15 mouse cellular contexts compared by ENCODE assay signal in the genomic region with DNA sequence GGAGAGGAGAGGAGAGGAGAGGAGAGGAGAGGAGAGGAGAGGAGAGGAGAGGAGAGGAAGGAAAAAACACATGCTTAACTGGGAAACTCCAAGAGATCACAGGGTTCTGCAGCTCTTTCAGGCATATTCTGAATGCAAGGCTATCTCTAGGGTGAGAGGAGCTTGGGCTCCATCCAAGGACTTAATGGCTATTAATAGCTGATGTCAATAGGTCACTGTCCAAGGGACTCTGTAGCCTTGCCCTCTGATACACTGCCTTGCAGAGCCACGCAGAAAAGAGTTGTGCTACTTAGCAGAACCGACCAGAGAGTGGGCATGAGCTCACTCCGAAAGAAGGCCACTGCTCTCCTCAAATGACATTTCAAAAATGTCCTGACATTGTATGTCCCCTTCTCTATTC.
DNase-seq lines count a peak whose midpoint lies in the region; ATAC-seq and TF ChIP-seq lines count a peak whose summit lies in the region.
"Had no signal": no experiment of that assay in that cellular context is flagged by ENCODE, and none has a peak within 500 bp of the region (broad histone marks: within the 10 kb centered on the region; RNA-seq: fewer than 3 reads in every experiment).

No protein-coding gene starts in this region.

- no peak overlapping the region for H3K4me2 ChIP-seq in lung, postnatal 0 days (replicated peaks; ENCODE audit: low read depth, low read length)
- H3K4me2 ChIP-seq in heart, embryonic 14.5 days (ENCODE audit: low read length), result no peak overlapping the region
- H3K4me2 ChIP-seq: forebrain, embryonic 13.5 days; liver, embryonic 13.5 days; midbrain, embryonic 15.5 days; neural tube, embryonic 12.5 days had no signal

- 39% methylated on average over 3 of the region's 3 CpGs for WGBS in lung, postnatal 0 days
- 15% methylated on average over 3 of the region's 3 CpGs for WGBS in heart, embryonic 14.5 days

- no peak for ATAC-seq in lung, postnatal 0 days
- ATAC-seq in heart, embryonic 14.5 days (ENCODE audit: insufficient number of reproducible peaks, insufficient read depth, low FRiP score, low read depth), result no peak
- ATAC-seq: forebrain, embryonic 13.5 days; midbrain, embryonic 15.5 days had no signal

- no peak for TF ChIP-seq CTCF in gastrocnemius, adult 2 months (IDR thresholded peaks at IDR 0.05)
- TF ChIP-seq CTCF in lung, postnatal 0 days (IDR thresholded peaks at IDR 0.05), result no peak

- H3K36me3 ChIP-seq in lung, postnatal 0 days (ENCODE audit: insufficient read depth, low read length), result no peaks in the 10 kb centered on the region
- no peaks in the 10 kb centered on the region for H3K36me3 ChIP-seq in heart, embryonic 14.5 days (ENCODE audit: control insufficient read depth, insufficient read depth, low read length)
- H3K36me3 ChIP-seq: liver, embryonic 13.5 days; midbrain, embryonic 15.5 days; neural tube, embryonic 12.5 days had no signal

- H3K4me3 ChIP-seq in gastrocnemius, adult 2 months, result no peak overlapping the region
- no peak overlapping the region for H3K4me3 ChIP-seq in lung, postnatal 0 days (ENCODE audit: low read depth, low read length)
- no peak overlapping the region for H3K4me3 ChIP-seq in heart, embryonic 14.5 days (ENCODE audit: control insufficient read depth in 1 of 2, insufficient read depth in 1 of 2, low read depth in 1 of 2, low read length in 2 of 2)
- H3K4me3 ChIP-seq: forebrain, embryonic 13.5 days; liver, embryonic 13.5 days; midbrain, embryonic 15.5 days; neural tube, embryonic 12.5 days had no signal

- no peaks in the 10 kb centered on the region for H3K27me3 ChIP-seq in lung, postnatal 0 days (replicated peaks; ENCODE audit: insufficient read depth, low read length)
- H3K27me3 ChIP-seq in heart, embryonic 14.5 days (ENCODE audit: control insufficient read depth, insufficient read depth, low read length), result no peaks in the 10 kb centered on the region
- H3K27me3 ChIP-seq: forebrain, embryonic 13.5 days; liver, embryonic 13.5 days; midbrain, embryonic 15.5 days; neural tube, embryonic 12.5 days had no signal

- H3K4me1 ChIP-seq in lung, postnatal 0 days (ENCODE audit: insufficient read depth, low read depth, low read length), result no peaks in the 10 kb centered on the region; the same call in 1 of the 2 replicates
- peaks cover 15 to 18% of the 10 kb centered on the region in 2 experiments for H3K4me1 ChIP-seq in heart, embryonic 14.5 days (ENCODE audit: control insufficient read depth in 2 of 2, insufficient read depth in 2 of 2, low read length in 2 of 2)
- H3K4me1 ChIP-seq: liver, embryonic 13.5 days; neural tube, embryonic 12.5 days had no signal

- peak overlapping the region; percentile 65 for H3K27ac ChIP-seq in gastrocnemius, adult 2 months
- no peak overlapping the region for H3K27ac ChIP-seq in lung, postnatal 0 days (ENCODE audit: low read length)
- H3K27ac ChIP-seq in heart, embryonic 14.5 days (replicated peaks in 1 of 2; ENCODE audit: control insufficient read depth in 1 of 2, insufficient read depth in 1 of 2, low read depth in 2 of 2, low read length in 2 of 2), result peak overlapping the region; percentile 59 to 67
- H3K27ac ChIP-seq: forebrain, embryonic 13.5 days; liver, embryonic 13.5 days; midbrain, embryonic 15.5 days; neural tube, embryonic 12.5 days had no signal

- H3K9ac ChIP-seq in lung, postnatal 0 days (replicated peaks; ENCODE audit: low read depth), result no peak overlapping the region
- H3K9ac ChIP-seq in heart, embryonic 14.5 days (ENCODE audit: low read length), result no peak overlapping the region
- H3K9ac ChIP-seq: forebrain, embryonic 13.5 days; liver, embryonic 13.5 days; midbrain, embryonic 15.5 days; neural tube, embryonic 12.5 days had no signal

- TF ChIP-seq EP300 in lung, postnatal 0 days (IDR thresholded peaks at IDR 0.05), result no peak

- peak; percentile 46 for DNase-seq in gastrocnemius, adult 2 months
- DNase-seq in gastrocnemius, postnatal 4 days (ENCODE audit: low spot score in 2 of 2), result no peak
- DNase-seq in lung, postnatal 36 days, result peak; percentile 25
- DNase-seq in lung, postnatal 0 days (ENCODE audit: low spot score), result no peak
- peak; percentile 73 for DNase-seq in skeletal muscle tissue, adult 2 months (ENCODE audit: low read depth, low spot score)
- DNase-seq in left cerebral cortex, postnatal 4 days, result no peak
- no peak for DNase-seq in cerebellum, postnatal 4 days (ENCODE audit: low spot score in 2 of 2)
- DNase-seq: B cell, adult 2 months; liver, embryonic 13.5 days; right cerebral cortex, adult 18-20 months; thymus, postnatal 14 days had no signal

- intact Hi-C loops in gastrocnemius, adult 2 months (cut with DNase I), result no loop called here
- intact Hi-C loops in left cerebral cortex, postnatal 4 days (cut with DNase I), result no loop called here

- no peaks in the 10 kb centered on the region for H3K9me3 ChIP-seq in lung, postnatal 0 days (ENCODE audit: low read length)
- no peaks in the 10 kb centered on the region for H3K9me3 ChIP-seq in heart, embryonic 14.5 days (ENCODE audit: control insufficient read depth, low read length)
- H3K9me3 ChIP-seq: forebrain, embryonic 13.5 days; liver, embryonic 13.5 days; midbrain, embryonic 15.5 days; neural tube, embryonic 12.5 days had no signal

Comparison
In these comparisons a context has a peak if more than half of its experiments do, and no peak if none do; other contexts are left out.
1. DNase-seq: peak in gastrocnemius, adult 2 months (single experiment), lung, postnatal 36 days (single experiment) and skeletal muscle tissue, adult 2 months (single experiment); none in gastrocnemius, postnatal 4 days (0 of 2), lung, postnatal 0 days (single experiment), left cerebral cortex, postnatal 4 days (single experiment) and cerebellum, postnatal 4 days (0 of 2).